Mouse (Mus musculus): ENCODE measurements around the gene Wdfy3. TPM values are rescaled to one million over a fixed set of nuclear protein-coding genes. Genes with fewer than 3 reads are reported as not detected.

Gene Wdfy3
- polyA plus RNA-seq, 1 experiment = not detected

- Histone ChIP-seq H3K27ac (ENCODE audit: insufficient read depth, low read depth, low read length) (no peak overlapping the region), H3K4me1 (ENCODE audit: control insufficient read depth, insufficient read depth, low read length) (peaks cover 13% of the 10 kb centered on the region), H3K4me3 (ENCODE audit: insufficient read depth, low read depth, low read length) (no peak overlapping the region)
- TF ChIP-seq POLR2A (IDR thresholded peaks at IDR 0.05; ENCODE audit: insufficient read depth, low read depth, low read length) (no peak), CTCF (IDR thresholded peaks at IDR 0.05; ENCODE audit: insufficient read depth, low read depth, low read length) (no peak)
- 59% methylated on average over 18 of the region's 18 CpGs for WGBS
These were observed 6.5 kb downstream of the Wdfy3 start for GRCm38 (mm10) chr5:102063013-102063752.

GRCm38 (mm10) chr5:102061816-102062215 is 7.9 kb downstream of the Wdfy3 start:
- TF ChIP-seq CTCF (IDR thresholded peaks at IDR 0.05; ENCODE audit: insufficient read depth, low read depth, low read length) (no peak), POLR2A (IDR thresholded peaks at IDR 0.05; ENCODE audit: insufficient read depth, low read depth, low read length) (no peak)
- H3K4me1 ChIP-seq (ENCODE audit: control insufficient read depth, insufficient read depth, low read length) = peaks cover 11% of the 10 kb centered on the region
- no peak overlapping the region for H3K4me3 ChIP-seq (ENCODE audit: insufficient read depth, low read depth, low read length)
- WGBS = 64% methylated on average over 5 of the region's 5 CpGs
- H3K27ac ChIP-seq (ENCODE audit: insufficient read depth, low read depth, low read length) = no peak overlapping the region

- Histone ChIP-seq H3K27ac (ENCODE audit: insufficient read depth, low read depth, low read length) (peak overlapping the region; percentile 62; the same call in 1 of the 2 replicates), H3K4me3 (ENCODE audit: insufficient read depth, low read depth, low read length) (no peak overlapping the region), H3K4me1 (ENCODE audit: control insufficient read depth, insufficient read depth, low read length) (peaks cover 26% of the 10 kb centered on the region)
- WGBS = 38% methylated on average over 7 of the region's 7 CpGs
- TF ChIP-seq POLR2A (IDR thresholded peaks at IDR 0.05; ENCODE audit: insufficient read depth, low read depth, low read length) (no peak), CTCF (IDR thresholded peaks at IDR 0.05; ENCODE audit: insufficient read depth, low read depth, low read length) (no peak)
These were observed 13.8 kb downstream of the Wdfy3 start for GRCm38 (mm10) chr5:102055946-102056345.

- Histone ChIP-seq H3K4me1 (ENCODE audit: control insufficient read depth, insufficient read depth, low read length) (peaks cover 26% of the 10 kb centered on the region), H3K27ac (ENCODE audit: insufficient read depth, low read depth, low read length) (no peak overlapping the region), H3K4me3 (ENCODE audit: insufficient read depth, low read depth, low read length) (no peak overlapping the region)
- 37% methylated on average over 3 of the region's 3 CpGs for WGBS
- TF ChIP-seq CTCF (IDR thresholded peaks at IDR 0.05; ENCODE audit: insufficient read depth, low read depth, low read length) (no peak), POLR2A (IDR thresholded peaks at IDR 0.05; ENCODE audit: insufficient read depth, low read depth, low read length) (no peak)
These were observed 14.5 kb downstream of the Wdfy3 start for GRCm38 (mm10) chr5:102055130-102055641.

DNA sequence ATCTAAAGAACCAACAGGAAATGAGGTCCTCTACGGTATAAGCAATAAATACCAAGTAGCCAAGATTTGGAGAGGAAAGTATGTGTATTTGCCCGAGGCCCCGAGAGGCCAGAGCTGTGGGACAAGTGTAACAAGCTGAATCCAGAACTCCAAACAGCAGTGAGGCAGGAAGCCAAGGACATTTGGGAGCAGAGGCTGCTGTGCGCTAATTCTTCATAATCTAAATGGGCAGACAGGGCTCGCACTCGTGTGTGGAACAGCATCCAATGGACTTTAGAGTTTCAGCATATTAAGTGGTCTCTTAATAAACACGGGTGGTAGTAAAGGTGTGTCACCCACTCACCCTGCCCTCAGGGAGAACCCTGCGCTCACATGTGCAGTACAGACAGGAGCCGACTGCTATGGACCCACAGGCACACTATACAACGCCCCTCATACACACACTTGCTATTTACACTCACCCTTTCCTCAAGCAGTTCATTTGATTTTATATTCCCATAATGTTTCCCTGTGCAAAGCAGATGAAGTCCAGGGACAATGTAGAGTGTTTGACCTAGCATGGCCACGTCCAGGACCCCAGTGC is 15.1 kb downstream of the Wdfy3 start:
- H3K4me1 ChIP-seq (ENCODE audit: control insufficient read depth, insufficient read depth, low read length) = peaks cover 26% of the 10 kb centered on the region
- H3K27ac ChIP-seq (ENCODE audit: insufficient read depth, low read depth, low read length) = no peak overlapping the region
- WGBS = 61% methylated on average over 11 of the region's 11 CpGs
- TF ChIP-seq CTCF (IDR thresholded peaks at IDR 0.05; ENCODE audit: insufficient read depth, low read depth, low read length) = no peak
- TF ChIP-seq POLR2A (IDR thresholded peaks at IDR 0.05; ENCODE audit: insufficient read depth, low read depth, low read length) = no peak
- no peak overlapping the region for H3K4me3 ChIP-seq (ENCODE audit: insufficient read depth, low read depth, low read length)

GRCm38 (mm10) chr5:102052906-102053305 is 16.8 kb downstream of the Wdfy3 start:
- no peak for TF ChIP-seq POLR2A (IDR thresholded peaks at IDR 0.05; ENCODE audit: insufficient read depth, low read depth, low read length)
- TF ChIP-seq CTCF (IDR thresholded peaks at IDR 0.05; ENCODE audit: insufficient read depth, low read depth, low read length) = no peak
- peaks cover 23% of the 10 kb centered on the region for H3K4me1 ChIP-seq (ENCODE audit: control insufficient read depth, insufficient read depth, low read length)
- H3K4me3 ChIP-seq (ENCODE audit: insufficient read depth, low read depth, low read length) = no peak overlapping the region
- WGBS = 86% methylated on average over 6 of the region's 6 CpGs
- H3K27ac ChIP-seq (ENCODE audit: insufficient read depth, low read depth, low read length) = no peak overlapping the region

DNA sequence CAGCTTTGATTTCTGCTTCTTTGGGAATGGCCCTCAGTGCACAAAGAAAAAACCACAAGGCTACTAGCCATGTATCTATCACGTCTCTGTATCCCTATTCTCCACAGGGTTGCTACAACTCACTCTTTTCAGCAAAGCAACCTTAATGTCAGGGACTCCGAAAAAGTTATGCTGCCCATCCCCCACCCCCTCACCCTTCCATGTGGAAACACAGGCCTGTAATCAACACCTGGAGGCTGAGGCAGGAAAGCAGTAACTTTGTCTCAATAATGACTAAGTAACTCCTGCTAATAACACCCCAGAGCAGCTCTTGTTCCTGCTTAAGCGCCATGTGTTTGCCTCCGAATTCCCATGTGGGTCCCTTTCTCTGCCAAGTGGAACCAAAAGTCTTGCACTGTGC is 17.3 kb downstream of the Wdfy3 start:
- no peak overlapping the region for H3K27ac ChIP-seq (ENCODE audit: insufficient read depth, low read depth, low read length)
- TF ChIP-seq POLR2A (IDR thresholded peaks at IDR 0.05; ENCODE audit: insufficient read depth, low read depth, low read length) (no peak), CTCF (IDR thresholded peaks at IDR 0.05; ENCODE audit: insufficient read depth, low read depth, low read length) (no peak)
- 62% methylated on average over 4 of the region's 4 CpGs for whole genome bisulfite sequencing

DNA sequence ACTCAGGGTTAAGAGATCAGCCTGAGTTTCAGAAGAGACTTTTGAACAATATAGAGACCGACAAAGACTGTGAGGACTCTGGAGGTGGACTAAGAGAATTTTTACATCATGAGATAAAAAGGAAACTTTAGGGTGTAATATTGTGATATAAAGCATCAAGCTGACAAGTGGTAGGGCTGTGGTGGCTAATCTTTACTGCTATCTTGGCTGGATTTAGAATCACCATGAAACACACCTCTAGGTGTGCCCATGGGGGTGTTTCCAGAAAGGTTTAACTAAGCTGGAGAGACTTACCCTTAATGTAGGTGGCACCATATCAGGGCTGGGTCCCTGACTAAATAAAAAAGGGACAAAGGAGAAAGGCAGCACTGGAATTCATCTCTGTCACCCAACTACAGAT is 19.0 kb downstream of the Wdfy3 start:
- TF ChIP-seq CTCF (IDR thresholded peaks at IDR 0.05; ENCODE audit: insufficient read depth, low read depth, low read length) (no peak), POLR2A (IDR thresholded peaks at IDR 0.05; ENCODE audit: insufficient read depth, low read depth, low read length) (no peak)
- 96% methylated on average over 1 of the region's 1 CpGs for WGBS
- H3K4me3 ChIP-seq (ENCODE audit: insufficient read depth, low read depth, low read length) = no peak overlapping the region
- H3K4me1 ChIP-seq (ENCODE audit: control insufficient read depth, insufficient read depth, low read length) = peaks cover 23% of the 10 kb centered on the region
- no peak overlapping the region for H3K27ac ChIP-seq (ENCODE audit: insufficient read depth, low read depth, low read length)

More for the DNA sequence above, 17.3 kb downstream of the Wdfy3 start:
- Histone ChIP-seq H3K4me3 (ENCODE audit: insufficient read depth, low read depth, low read length) (no peak overlapping the region), H3K4me1 (ENCODE audit: control insufficient read depth, insufficient read depth, low read length) (peaks cover 23% of the 10 kb centered on the region)

- WGBS = 96% methylated on average over 2 of the region's 2 CpGs
- Histone ChIP-seq H3K27ac (ENCODE audit: insufficient read depth, low read depth, low read length) (no peak overlapping the region), H3K4me1 (ENCODE audit: control insufficient read depth, insufficient read depth, low read length) (peaks cover 14% of the 10 kb centered on the region; the same call in 1 of the 2 replicates), H3K4me3 (ENCODE audit: insufficient read depth, low read depth, low read length) (no peak overlapping the region)
- TF ChIP-seq CTCF (IDR thresholded peaks at IDR 0.05; ENCODE audit: insufficient read depth, low read depth, low read length) (no peak), POLR2A (IDR thresholded peaks at IDR 0.05; ENCODE audit: insufficient read depth, low read depth, low read length) (no peak)
These were observed 21.3 kb downstream of the Wdfy3 start for GRCm38 (mm10) chr5:102048416-102048815.

All from olfactory bulb, adult 2 months (tissue).